Mouse (Mus musculus) lung, embryonic 16.5 days (tissue): Measurements from ENCODE around the gene Ttc27. TPM values are rescaled to one million over a fixed set of nuclear protein-coding genes. Genes with fewer than 3 reads are reported as not detected.

ENCODE experiments used
- ATAC-seq: fragments of 200-750 bp; cut with Nextera tagmentation; 2 replicates; pipeline ENCODE4 v1.8.0; 2017; ENCODE audit warnings: low read depth, mild to moderate bottlenecking, moderate library complexity
- H3K27ac ChIP-seq: fragments of 300-500 bp; sonication (generic); 2 replicates; pipeline ENCODE4 v1.5.1; 2014; ENCODE audit warnings: mild to moderate bottlenecking, control low read depth, low read length
- H3K27me3 ChIP-seq: fragments of 300-500 bp; sonication (generic); 2 replicates; pipeline ENCODE4 v1.6.1; 2014; ENCODE audit warnings: low read depth, low read length, mixed read lengths; ENCODE audit not compliant: control insufficient read depth, insufficient read depth
- H3K36me3 ChIP-seq: fragments of 300-500 bp; sonication (generic); 2 replicates; pipeline ENCODE4 v1.6.1; 2014; ENCODE audit warnings: low read length; ENCODE audit not compliant: control insufficient read depth, insufficient read depth
- H3K4me1 ChIP-seq: fragments of 300-500 bp; sonication (generic); replicated peaks from 2 replicates; pipeline ENCODE4 v1.6.1; 2014; ENCODE audit warnings: low read length, mixed read lengths; ENCODE audit not compliant: control insufficient read depth, insufficient read depth
- H3K4me2 ChIP-seq: fragments of 300-500 bp; sonication (generic); 2 replicates; pipeline ENCODE4 v1.6.1; 2014; ENCODE audit warnings: low read depth, low read length, control low read depth
- H3K4me3 ChIP-seq: fragments of 300-500 bp; sonication (generic); 2 replicates; pipeline ENCODE4 v1.5.1; 2014; ENCODE audit warnings: mild to moderate bottlenecking, low read length, control low read depth
- H3K9ac ChIP-seq: fragments of 300-500 bp; sonication (generic); 2 replicates; pipeline ENCODE4 v1.6.1; 2014; ENCODE audit warnings: low read length, control low read depth
- H3K9me3 ChIP-seq: fragments of 300-500 bp; sonication (generic); 2 replicates; pipeline ENCODE4 v1.6.1; 2016; ENCODE audit warnings: low read length; ENCODE audit not compliant: control insufficient read depth
- WGBS: fragments of 180-500 bp; shearing (Covaris S2); extraction: QIAGEN DNeasy Blood & Tissue Kit; methylation state at CpG from one replicate; pipeline ENCODE4 v1.1.7; 2014; 5-methylcytosine and 5-hydroxymethylcytosine counted together
- polyA plus RNA-seq: library from polyadenylated mRNA; unstranded; fragments of >200 nt; fragmentation: Nextera tagmentation; extraction: Ambion mirVana; gene quantifications from 2 replicates; pipeline ENCODE4 v1.2.1, GENCODE M21; 2015

Gene Ttc27
- 18.6 and 20.0 TPM in 2 replicates for polyA plus RNA-seq

- H3K27ac ChIP-seq: 0 out of 2 replicates have a peak within 1 kb of the TSS, but pooled peaks have one; percentile 14
Observed at GRCm38 (mm10) chr17:74717618-74718151, at the start of gene Ttc27. TSS of gene Ttc27 (plus strand) at chr17:74717732.

GRCm38 (mm10) chr17:74668010-74668409 is 49.5 kb upstream of the Ttc27 start:
- H3K9me3 ChIP-seq: no peaks in the 10 kb centered on the region
- H3K36me3 ChIP-seq: peaks cover 23% of the 10 kb centered on the region
- no peak overlapping the region for H3K27ac ChIP-seq
- ATAC-seq: no peak
- no peaks in the 10 kb centered on the region for H3K4me1 ChIP-seq
- WGBS: no CpG with 5 or more reads among the region's 1 CpGs
- no peak overlapping the region for H3K9ac ChIP-seq
- no peaks in the 10 kb centered on the region for H3K27me3 ChIP-seq
- H3K4me2 ChIP-seq: no peak overlapping the region
- no peak overlapping the region for H3K4me3 ChIP-seq

More at GRCm38 (mm10) chr17:74717618-74718151, at the start of gene Ttc27:
- ATAC-seq: peak; percentile 95
- Histone ChIP-seq H3K9me3 (no peaks in the 10 kb centered on the region), H3K4me3 (peak within 1 kb of the TSS; percentile 75), H3K4me1 (0 out of 2 replicates have a peak, but pooled peaks cover 3% of the 10 kb centered on the region), H3K9ac (peak within 1 kb of the TSS; percentile 79), H3K36me3 (peaks cover 4% of the 10 kb centered on the region; the same call in 1 of the 2 replicates), H3K4me2 (peak within 1 kb of the TSS; percentile 79), H3K27me3 (no peaks in the 10 kb centered on the region)
- under 1% methylated on average over 31 of the region's 31 CpGs for WGBS

GRCm38 (mm10) chr17:74670031-74670430 is 47.5 kb upstream of the Ttc27 start:
- WGBS: 86% methylated on average over 13 of the region's 13 CpGs

GRCm38 (mm10) chr17:74672446-74672845 is 45.1 kb upstream of the Ttc27 start:
- H3K4me3 ChIP-seq: no peak overlapping the region
- no peak overlapping the region for H3K4me2 ChIP-seq
- no peak for ATAC-seq
- WGBS: 69% methylated on average over 4 of the region's 4 CpGs
- H3K27ac ChIP-seq: no peak overlapping the region
- no peaks in the 10 kb centered on the region for H3K4me1 ChIP-seq
- no peaks in the 10 kb centered on the region for H3K27me3 ChIP-seq
- no peaks in the 10 kb centered on the region for H3K9me3 ChIP-seq
- no peak overlapping the region for H3K9ac ChIP-seq
- H3K36me3 ChIP-seq: peaks cover 21% of the 10 kb centered on the region

More at GRCm38 (mm10) chr17:74670031-74670430, 47.5 kb upstream of the Ttc27 start:
- H3K36me3 ChIP-seq: peaks cover 19% of the 10 kb centered on the region
- 0 out of 2 replicates have a peak, but pooled peaks have one; percentile 38 for ATAC-seq
- no peak overlapping the region for H3K27ac ChIP-seq
- no peak overlapping the region for H3K9ac ChIP-seq
- no peak overlapping the region for H3K4me3 ChIP-seq
- H3K4me2 ChIP-seq: no peak overlapping the region
- H3K27me3 ChIP-seq: no peaks in the 10 kb centered on the region
- no peaks in the 10 kb centered on the region for H3K4me1 ChIP-seq
- no peaks in the 10 kb centered on the region for H3K9me3 ChIP-seq

GRCm38 (mm10) chr17:74673251-74673650 is 44.3 kb upstream of the Ttc27 start:
- no peaks in the 10 kb centered on the region for H3K27me3 ChIP-seq
- H3K9ac ChIP-seq: no peak overlapping the region
- no peaks in the 10 kb centered on the region for H3K4me1 ChIP-seq
- no peak overlapping the region for H3K4me3 ChIP-seq
- no peak overlapping the region for H3K27ac ChIP-seq
- no peaks in the 10 kb centered on the region for H3K9me3 ChIP-seq
- H3K36me3 ChIP-seq: peaks cover 25% of the 10 kb centered on the region
- ATAC-seq: no peak
- H3K4me2 ChIP-seq: no peak overlapping the region

- Histone ChIP-seq H3K4me1 (no peaks in the 10 kb centered on the region), H3K9me3 (no peaks in the 10 kb centered on the region), H3K4me3 (no peak overlapping the region), H3K4me2 (no peak overlapping the region), H3K27ac (no peak overlapping the region), H3K9ac (no peak overlapping the region), H3K36me3 (peaks cover 22% of the 10 kb centered on the region), H3K27me3 (no peaks in the 10 kb centered on the region)
- ATAC-seq: no peak
- 91% methylated on average over 8 of the region's 8 CpGs for WGBS
Observed at GRCm38 (mm10) chr17:74678061-74678460, 39.5 kb upstream of the Ttc27 start.

GRCm38 (mm10) chr17:74684927-74685326 is 32.6 kb upstream of the Ttc27 start:
- Histone ChIP-seq H3K36me3 (peaks cover 9% of the 10 kb centered on the region), H3K9me3 (no peaks in the 10 kb centered on the region), H3K9ac (no peak overlapping the region), H3K27ac (no peak overlapping the region), H3K4me1 (no peaks in the 10 kb centered on the region), H3K27me3 (no peaks in the 10 kb centered on the region), H3K4me3 (no peak overlapping the region), H3K4me2 (no peak overlapping the region)
- 76% methylated on average over 3 of the region's 3 CpGs for WGBS
- no peak for ATAC-seq

- no peak for ATAC-seq
- H3K4me3 ChIP-seq: no peak overlapping the region
- H3K36me3 ChIP-seq: peaks cover 26% of the 10 kb centered on the region
- no peaks in the 10 kb centered on the region for H3K27me3 ChIP-seq
- no peak overlapping the region for H3K4me2 ChIP-seq
- no peak overlapping the region for H3K27ac ChIP-seq
- no peaks in the 10 kb centered on the region for H3K4me1 ChIP-seq
- no peak overlapping the region for H3K9ac ChIP-seq
- no peaks in the 10 kb centered on the region for H3K9me3 ChIP-seq
- 80% methylated on average over 2 of the region's 2 CpGs for WGBS
Observed at GRCm38 (mm10) chr17:74688555-74688954, 29.0 kb upstream of the Ttc27 start.

- Histone ChIP-seq H3K36me3 (peaks cover 27% of the 10 kb centered on the region), H3K27ac (no peak overlapping the region), H3K9ac (no peak overlapping the region), H3K4me3 (no peak overlapping the region), H3K4me2 (no peak overlapping the region), H3K27me3 (no peaks in the 10 kb centered on the region), H3K4me1 (no peaks in the 10 kb centered on the region), H3K9me3 (no peaks in the 10 kb centered on the region)
- 91% methylated on average over 4 of the region's 4 CpGs for WGBS
- no peak for ATAC-seq
Observed at GRCm38 (mm10) chr17:74689406-74689805, 28.1 kb upstream of the Ttc27 start.
